Mouse (Mus musculus) kidney, adult 2 months (tissue): Measurements from ENCODE around the gene Cdc42.

Experiments used
- CTCF ChIP-seq: fragments of 200-500 bp; conservative IDR thresholded peaks from 2 replicates; pipeline ENCODE4 v1.5.1; 2011; ENCODE audit warnings: low read depth, mild to moderate bottlenecking, control low read depth, low read length, moderate library complexity, mixed read lengths; ENCODE audit not compliant: insufficient read depth, insufficient read length
- POLR2A ChIP-seq: fragments of 200-500 bp; IDR thresholded peaks from one replicate; pipeline ENCODE4 v1.6.1; 2011; ENCODE audit warnings: low read depth, low read length, control low read depth

GRCm38 (mm10) chr4:137388059-137388794 is 30.7 kb upstream of the Cdc42 start:
- TF ChIP-seq CTCF, result no peak
- TF ChIP-seq POLR2A, result peak; percentile 69
